Mouse (Mus musculus) kidney, postnatal 0 days (tissue): Measurements from ENCODE around the gene Lsamp. TPM values are rescaled to one million over a fixed set of nuclear protein-coding genes. Genes with fewer than 3 reads are reported as not detected.

Experiments
- ATAC-seq: fragments of 200-750 bp; cut with Nextera tagmentation; replicated peaks from 2 replicates; pipeline ENCODE4 v1.8.0; 2017; ENCODE audit warnings: low read depth, moderate number of reproducible peaks, moderate TSS enrichment, moderate library complexity; ENCODE audit not compliant: low FRiP score
- DNase-seq: peaks from one replicate; pipeline ENCODE4 v3.0.0-alpha.2; 2016; ENCODE audit warnings: low spot score
- H3K27ac ChIP-seq: fragments of 300-500 bp; sonication (generic); 2 replicates; pipeline ENCODE4 v1.5.1; 2014; ENCODE audit warnings: mild to moderate bottlenecking
- H3K27me3 ChIP-seq: fragments of 300-500 bp; sonication (generic); 2 replicates; pipeline ENCODE4 v1.6.1; 2014; ENCODE audit warnings: low read length, mixed read lengths; ENCODE audit not compliant: insufficient read depth
- H3K36me3 ChIP-seq: fragments of 300-500 bp; sonication (generic); 2 replicates; pipeline ENCODE4 v1.6.1; 2014; ENCODE audit warnings: low read length, mixed read lengths; ENCODE audit not compliant: insufficient read depth
- H3K4me1 ChIP-seq: fragments of 300-500 bp; sonication (generic); replicated peaks from 2 replicates; pipeline ENCODE4 v1.6.1; 2014; ENCODE audit warnings: antibody characterized with exemption, low read length, mixed read lengths; ENCODE audit not compliant: insufficient read depth
- H3K4me2 ChIP-seq: fragments of 300-500 bp; sonication (generic); 2 replicates; pipeline ENCODE4 v1.6.1; 2014; ENCODE audit warnings: mild to moderate bottlenecking, low read length, moderate library complexity, mixed read lengths
- H3K4me3 ChIP-seq: fragments of 300-500 bp; sonication (generic); replicated peaks from 2 replicates; pipeline ENCODE4 v1.5.1; 2014; ENCODE audit warnings: low read depth, low read length
- H3K9ac ChIP-seq: fragments of 300-500 bp; sonication (generic); 2 replicates; pipeline ENCODE4 v1.6.1; 2014; ENCODE audit warnings: low read depth, low read length
- H3K9me3 ChIP-seq: fragments of 300-500 bp; sonication (generic); replicated peaks from 2 replicates; pipeline ENCODE4 v1.6.1; 2016; ENCODE audit warnings: low read length, inconsistent platforms, mixed read lengths
- CTCF ChIP-seq: IDR thresholded peaks from 2 replicates; pipeline ENCODE4 v1.5.1; 2016; ENCODE audit warnings: antibody characterized with exemption, low read depth, mild to moderate bottlenecking, moderate library complexity
- WGBS: fragments of 180-500 bp; shearing (Covaris S2); extraction: QIAGEN DNeasy Blood & Tissue Kit; methylation state at CpG from one replicate; pipeline ENCODE4 v1.1.7; 2014; 5-methylcytosine and 5-hydroxymethylcytosine counted together
- polyA plus RNA-seq: library from polyadenylated mRNA; unstranded; fragments of >200 nt; fragmentation: Nextera tagmentation; extraction: Ambion mirVana; gene quantifications from 2 replicates; pipeline ENCODE4 v1.2.1, GENCODE M21; 2015

Gene Lsamp
- polyA plus RNA-seq, 1 experiment from 2014 or later: 2.7 TPM

- Histone ChIP-seq H3K36me3 (no peaks in the 10 kb centered on the region), H3K4me3 (no peak overlapping the region), H3K9ac (no peak overlapping the region), H3K9me3 (no peaks in the 10 kb centered on the region), H3K4me2 (no peak overlapping the region), H3K4me1 (no peaks in the 10 kb centered on the region), H3K27ac (no peak overlapping the region), H3K27me3 (no peaks in the 10 kb centered on the region)
- 61% methylated on average over 4 of the region's 4 CpGs for WGBS
- no peak for ATAC-seq
- DNase-seq: no peak
- TF ChIP-seq CTCF: no peak
Measured at GRCm38 (mm10) chr16:41912584-41913193, 1928.5 kb downstream of the Lsamp start.

DNA sequence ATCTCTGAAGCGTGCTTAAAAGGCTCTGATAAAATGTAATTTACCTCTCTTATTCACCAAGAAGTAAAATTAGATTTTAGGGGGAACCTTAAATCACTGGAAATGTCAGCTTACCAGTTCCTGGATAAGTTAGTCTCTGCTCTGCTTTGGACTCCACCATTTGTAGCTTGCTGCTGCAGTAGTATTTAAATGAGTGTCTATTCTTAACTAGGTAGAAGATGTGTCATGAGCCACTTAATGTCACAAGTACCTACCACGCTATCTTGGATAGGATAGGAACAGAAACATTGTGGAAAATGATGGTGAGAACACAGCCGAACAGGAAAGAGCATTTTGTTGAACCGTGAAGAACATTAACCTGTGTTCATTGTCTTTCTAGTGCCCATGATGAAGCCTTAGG is 1929.2 kb downstream of the Lsamp start:
- Histone ChIP-seq H3K4me3 (no peak overlapping the region), H3K4me1 (no peaks in the 10 kb centered on the region), H3K27ac (no peak overlapping the region), H3K9me3 (no peaks in the 10 kb centered on the region), H3K9ac (no peak overlapping the region), H3K4me2 (no peak overlapping the region), H3K36me3 (no peaks in the 10 kb centered on the region), H3K27me3 (no peaks in the 10 kb centered on the region)
- DNase-seq (peak; percentile 17), ATAC-seq (no peak)
- no peak for TF ChIP-seq CTCF
- WGBS: 83% methylated on average over 4 of the region's 4 CpGs

GRCm38 (mm10) chr16:41916342-41916741 is 1932.2 kb downstream of the Lsamp start:
- no peak for TF ChIP-seq CTCF
- peak; percentile 63 for DNase-seq
- no peaks in the 10 kb centered on the region for H3K36me3 ChIP-seq
- H3K27me3 ChIP-seq: no peaks in the 10 kb centered on the region
- H3K4me1 ChIP-seq: no peaks in the 10 kb centered on the region
- 40% methylated on average over 3 of the region's 3 CpGs for WGBS
- H3K9me3 ChIP-seq: no peaks in the 10 kb centered on the region
- no peak for ATAC-seq
- no peak overlapping the region for H3K9ac ChIP-seq
- H3K4me2 ChIP-seq: no peak overlapping the region
- H3K27ac ChIP-seq: no peak overlapping the region
- no peak overlapping the region for H3K4me3 ChIP-seq

DNA sequence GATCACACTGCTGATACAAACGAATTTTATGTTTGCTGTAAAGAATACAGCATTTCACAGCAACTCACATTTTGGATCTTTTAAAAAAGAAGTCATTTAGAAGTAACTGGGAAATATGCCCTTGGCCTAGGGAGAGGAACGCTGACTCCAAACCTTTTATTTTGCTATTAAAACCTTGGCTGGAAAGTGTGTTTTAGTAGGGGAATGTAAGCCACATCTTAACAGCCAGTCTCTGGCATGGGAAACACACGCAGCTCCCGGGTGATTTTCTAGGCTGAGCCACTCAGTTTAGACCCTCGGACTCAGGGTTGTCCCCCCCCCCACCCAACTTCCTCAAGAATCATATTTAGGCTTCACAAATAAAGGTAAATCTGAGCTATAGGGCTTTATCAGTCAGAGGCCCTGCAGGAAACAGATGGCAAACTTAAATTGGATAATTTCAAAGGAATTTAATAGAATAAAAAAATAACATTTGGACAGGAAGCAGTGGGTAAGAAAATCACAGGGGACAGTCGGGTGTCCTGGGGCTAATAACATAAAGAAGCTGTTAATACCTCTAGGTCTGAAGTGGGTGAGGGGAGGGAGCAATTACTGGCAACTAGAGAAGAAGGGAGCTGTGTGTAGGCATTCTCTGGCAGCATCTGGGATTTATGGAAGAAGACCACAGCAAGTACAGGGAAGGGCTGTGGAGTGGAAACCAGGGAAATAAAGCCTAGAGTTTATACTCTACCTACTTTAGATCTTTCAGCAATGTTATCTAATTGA is 1933.1 kb downstream of the Lsamp start:
- no peak overlapping the region for H3K4me2 ChIP-seq
- no peak overlapping the region for H3K27ac ChIP-seq
- no peaks in the 10 kb centered on the region for H3K27me3 ChIP-seq
- no peak overlapping the region for H3K9ac ChIP-seq
- 50% methylated on average over 6 of the region's 6 CpGs for WGBS
- DNase-seq: peak; percentile 18
- no peak for TF ChIP-seq CTCF
- no peaks in the 10 kb centered on the region for H3K36me3 ChIP-seq
- no peaks in the 10 kb centered on the region for H3K9me3 ChIP-seq
- H3K4me1 ChIP-seq: no peaks in the 10 kb centered on the region
- no peak overlapping the region for H3K4me3 ChIP-seq
- ATAC-seq: no peak

- no peak for TF ChIP-seq CTCF
- Histone ChIP-seq H3K27ac (no peak overlapping the region), H3K9ac (no peak overlapping the region), H3K36me3 (no peaks in the 10 kb centered on the region), H3K4me3 (no peak overlapping the region), H3K27me3 (no peaks in the 10 kb centered on the region), H3K9me3 (no peaks in the 10 kb centered on the region), H3K4me1 (no peaks in the 10 kb centered on the region), H3K4me2 (no peak overlapping the region)
- DNase-seq (no peak), ATAC-seq (no peak)
- WGBS: 92% methylated on average over 4 of the region's 4 CpGs
Measured at GRCm38 (mm10) chr16:41929546-41929945, 1945.4 kb downstream of the Lsamp start.

GRCm38 (mm10) chr16:41935701-41936100 is 1951.5 kb downstream of the Lsamp start:
- H3K4me2 ChIP-seq: no peak overlapping the region
- H3K4me1 ChIP-seq: peaks cover 3% of the 10 kb centered on the region; the same call in 1 of the 2 replicates
- ATAC-seq (no peak), DNase-seq (no peak)
- no peak overlapping the region for H3K4me3 ChIP-seq
- H3K9me3 ChIP-seq: no peaks in the 10 kb centered on the region
- H3K27ac ChIP-seq: no peak overlapping the region
- TF ChIP-seq CTCF: no peak
- H3K27me3 ChIP-seq: no peaks in the 10 kb centered on the region
- no peak overlapping the region for H3K9ac ChIP-seq
- 69% methylated on average over 2 of the region's 2 CpGs for WGBS
- no peaks in the 10 kb centered on the region for H3K36me3 ChIP-seq
